Mouse (Mus musculus) cerebellum, adult 8-10 months (tissue): ENCODE measurements around the gene Ctsk.
"Not testable (repeated sequence)": the region's sequence is repeated elsewhere in the genome, so short reads cannot be mapped to it uniquely, and the experiment has no call there.

Experiments used
- DNase-seq: peaks from one replicate; pipeline ENCODE4 v3.0.0; 2022

Gene Ctsk

GRCm38 (mm10) chr3:95526111-95526510 is 27.1 kb downstream of the Ctsk start:
- DNase-seq = no peak

GRCm38 (mm10) chr3:95526622-95527211 is 27.7 kb downstream of the Ctsk start, which contains the start of gene Ctss:
TSS of gene Ctss (plus strand) at chr3:95526786.
- DNase-seq = no peak

GRCm38 (mm10) chr3:95529814-95530213 is 30.8 kb downstream of the Ctsk start:
- no peak for DNase-seq

- no peak for DNase-seq
These were observed 32.0 kb downstream of the Ctsk start for GRCm38 (mm10) chr3:95531025-95531424.

GRCm38 (mm10) chr3:95533364-95533763 is 34.3 kb downstream of the Ctsk start:
- no peak for DNase-seq

GRCm38 (mm10) chr3:95534927-95535326 is 35.9 kb downstream of the Ctsk start:
- DNase-seq = no peak

GRCm38 (mm10) chr3:95538936-95539335 is 39.9 kb downstream of the Ctsk start:
- no peak for DNase-seq

GRCm38 (mm10) chr3:95539837-95540236 is 40.8 kb downstream of the Ctsk start:
- no peak for DNase-seq

- DNase-seq = not testable (repeated sequence)
These were observed 42.1 kb downstream of the Ctsk start for GRCm38 (mm10) chr3:95541186-95541585.

- DNase-seq = no peak
These were observed 43.1 kb downstream of the Ctsk start for GRCm38 (mm10) chr3:95542171-95542570.

GRCm38 (mm10) chr3:95542981-95543380 is 43.9 kb downstream of the Ctsk start:
- no peak for DNase-seq

- DNase-seq = no peak
These were observed 51.1 kb downstream of the Ctsk start for GRCm38 (mm10) chr3:95550176-95550575.

- no peak for DNase-seq
These were observed 54.9 kb downstream of the Ctsk start for GRCm38 (mm10) chr3:95553986-95554385.
